Mouse (Mus musculus) midbrain, embryonic 14.5 days (tissue): Measurements from ENCODE around the gene Lpar1. TPM values are rescaled to one million over a fixed set of nuclear protein-coding genes. Genes with fewer than 3 reads are reported as not detected.

Experiments
- ATAC-seq: fragments of 200-750 bp; cut with Nextera tagmentation; 2 replicates; pipeline ENCODE4 v1.8.0; 2017; ENCODE audit warnings: moderate number of reproducible peaks, moderate library complexity; ENCODE audit not compliant: low FRiP score, low TSS enrichment
- DNase-seq: peaks from one replicate; pipeline ENCODE4 v3.0.0-alpha.2; 2015
- H3K27ac ChIP-seq: fragments of 300-500 bp; sonication (generic); replicated peaks from 2 replicates; pipeline ENCODE4 v1.5.1; 2014; ENCODE audit warnings: mild to moderate bottlenecking, low read depth, low read length, moderate library complexity
- H3K27me3 ChIP-seq: fragments of 300-500 bp; sonication (generic); 2 replicates; pipeline ENCODE4 v1.6.1; 2014; ENCODE audit warnings: low read length, control low read depth, mixed read lengths; ENCODE audit not compliant: control insufficient read depth, insufficient read depth
- H3K36me3 ChIP-seq: fragments of 300-500 bp; sonication (generic); 2 replicates; pipeline ENCODE4 v1.6.1; 2014; ENCODE audit warnings: low read length, control low read depth; ENCODE audit not compliant: control insufficient read depth, insufficient read depth
- H3K4me1 ChIP-seq: fragments of 300-500 bp; sonication (generic); 2 replicates; pipeline ENCODE4 v1.6.1; 2014; ENCODE audit warnings: mild to moderate bottlenecking, antibody characterized with exemption, low read length, control low read depth; ENCODE audit not compliant: control insufficient read depth, insufficient read depth
- H3K4me2 ChIP-seq: fragments of 300-500 bp; sonication (generic); 2 replicates; pipeline ENCODE4 v1.6.1; 2014; ENCODE audit warnings: mild to moderate bottlenecking, low read length, moderate library complexity
- H3K4me3 ChIP-seq: fragments of 300-500 bp; sonication (generic); replicated peaks from 2 replicates; pipeline ENCODE4 v1.5.1; 2014; ENCODE audit warnings: low read depth, low read length
- H3K9ac ChIP-seq: fragments of 300-500 bp; sonication (generic); replicated peaks from 2 replicates; pipeline ENCODE4 v1.6.1; 2014; ENCODE audit warnings: mild to moderate bottlenecking, low read length, moderate library complexity
- H3K9me3 ChIP-seq: fragments of 300-500 bp; sonication (generic); 2 replicates; pipeline ENCODE4 v1.6.1; 2016; ENCODE audit warnings: low read length, control low read depth, mixed read lengths; ENCODE audit not compliant: control insufficient read depth
- WGBS: fragments of 180-500 bp; shearing (Covaris S2); extraction: QIAGEN DNeasy Blood & Tissue Kit; methylation state at CpG from one replicate; pipeline ENCODE4 v1.1.7; 2014; 5-methylcytosine and 5-hydroxymethylcytosine counted together
- polyA plus RNA-seq: library from polyadenylated mRNA; unstranded; fragments of >200 nt; fragmentation: Nextera tagmentation; extraction: Ambion mirVana; gene quantifications from 2 replicates; pipeline ENCODE4 v1.2.1, GENCODE M21; 2014

The Lpar1 gene
- polyA plus RNA-seq, 1 experiment from 2014 or later: 20.6 TPM

DNA sequence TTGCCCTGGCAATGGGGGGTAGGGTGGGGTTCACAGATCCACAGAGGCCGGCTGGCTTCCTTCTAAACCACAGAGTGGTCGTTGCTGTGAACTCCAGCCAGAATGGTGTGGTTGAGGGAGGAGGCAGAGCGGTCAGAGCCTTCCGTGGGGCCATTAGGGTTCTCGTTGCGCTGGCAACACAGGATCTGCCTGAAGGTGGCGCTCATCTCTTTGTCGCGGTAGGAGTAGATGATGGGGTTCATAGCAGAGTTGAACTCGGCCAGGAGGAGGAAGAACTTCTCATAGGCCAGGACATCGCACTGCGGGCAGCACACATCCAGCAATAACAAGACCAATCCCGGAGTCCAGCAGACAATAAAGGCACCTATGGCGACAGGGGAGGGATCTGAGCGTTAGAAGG, 116.4 kb downstream of the Lpar1 start:
- Histone ChIP-seq H3K36me3 (no peaks in the 10 kb centered on the region), H3K27ac (no peak overlapping the region), H3K4me1 (no peaks in the 10 kb centered on the region), H3K27me3 (no peaks in the 10 kb centered on the region), H3K4me2 (no peak overlapping the region), H3K9me3 (no peaks in the 10 kb centered on the region), H3K9ac (no peak overlapping the region), H3K4me3 (no peak overlapping the region)
- no peak for ATAC-seq
- 85% methylated on average over 15 of the region's 15 CpGs for WGBS
- no peak for DNase-seq

- H3K27me3 ChIP-seq: no peaks in the 10 kb centered on the region
- H3K36me3 ChIP-seq: no peaks in the 10 kb centered on the region
- WGBS: 89% methylated on average over 9 of the region's 9 CpGs
- no peak overlapping the region for H3K9ac ChIP-seq
- H3K9me3 ChIP-seq: no peaks in the 10 kb centered on the region
- H3K4me1 ChIP-seq: no peaks in the 10 kb centered on the region
- H3K27ac ChIP-seq: no peak overlapping the region
- DNase-seq: no peak
- no peak overlapping the region for H3K4me3 ChIP-seq
- no peak for ATAC-seq
- H3K4me2 ChIP-seq: no peak overlapping the region
These were observed 130.3 kb downstream of the Lpar1 start for GRCm38 (mm10) chr4:58423276-58423930.

- Histone ChIP-seq H3K4me2 (no peak overlapping the region), H3K4me3 (no peak overlapping the region), H3K4me1 (no peaks in the 10 kb centered on the region), H3K36me3 (no peaks in the 10 kb centered on the region), H3K27me3 (no peaks in the 10 kb centered on the region), H3K9ac (no peak overlapping the region), H3K27ac (no peak overlapping the region), H3K9me3 (no peaks in the 10 kb centered on the region)
- no peak for DNase-seq
- 57% methylated on average over 5 of the region's 5 CpGs for WGBS
- ATAC-seq: no peak
These were observed 134.5 kb downstream of the Lpar1 start for GRCm38 (mm10) chr4:58419225-58419624.

DNA sequence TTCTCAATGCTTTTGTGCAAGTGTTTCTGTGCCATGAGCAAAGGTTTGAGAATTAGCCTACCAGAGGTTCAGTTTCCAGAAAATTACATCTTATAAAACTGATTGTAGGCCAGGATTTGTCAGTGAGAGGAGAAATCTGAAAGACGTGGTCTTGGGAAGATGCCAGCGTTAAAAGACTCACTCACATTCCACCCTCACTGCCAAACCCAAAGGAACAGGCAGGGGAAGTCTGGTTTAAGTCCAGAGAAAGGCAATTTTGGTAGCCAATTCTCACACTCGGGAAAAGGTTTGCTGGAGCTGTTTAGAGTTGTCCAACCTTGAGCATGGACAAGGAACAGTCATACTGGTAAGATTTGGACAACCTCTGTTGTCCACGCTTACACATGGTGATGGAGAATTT, 136.4 kb downstream of the Lpar1 start:
- no peaks in the 10 kb centered on the region for H3K36me3 ChIP-seq
- no peaks in the 10 kb centered on the region for H3K27me3 ChIP-seq
- no peak overlapping the region for H3K4me3 ChIP-seq
- H3K9me3 ChIP-seq: no peaks in the 10 kb centered on the region
- no peak overlapping the region for H3K27ac ChIP-seq
- no peaks in the 10 kb centered on the region for H3K4me1 ChIP-seq
- 85% methylated on average over 4 of the region's 4 CpGs for WGBS
- ATAC-seq (no peak), DNase-seq (no peak)
- no peak overlapping the region for H3K9ac ChIP-seq
- no peak overlapping the region for H3K4me2 ChIP-seq

DNA sequence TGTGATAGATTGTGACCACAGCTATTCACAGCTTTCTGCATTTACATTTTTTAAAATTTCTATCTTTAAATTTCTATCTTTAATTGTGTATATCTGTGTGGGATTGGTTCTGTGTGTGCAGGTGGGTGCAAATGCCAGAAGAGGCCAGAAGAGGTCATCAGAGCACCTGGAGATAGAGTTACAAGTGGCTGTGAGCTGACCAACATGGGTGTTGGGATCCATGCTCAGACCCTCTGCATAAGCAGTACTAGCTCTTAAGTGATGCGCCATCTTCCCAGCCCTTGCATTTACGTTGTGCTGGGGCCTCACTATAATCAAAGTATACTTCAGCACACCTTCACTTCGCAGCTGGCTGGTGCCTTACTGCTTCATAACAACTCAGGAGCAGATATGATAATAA, 138.2 kb downstream of the Lpar1 start:
- no peak for ATAC-seq
- no peak overlapping the region for H3K27ac ChIP-seq
- no peak overlapping the region for H3K4me2 ChIP-seq
- H3K4me3 ChIP-seq: no peak overlapping the region
- 90% methylated on average over 3 of the region's 3 CpGs for whole genome bisulfite sequencing
- DNase-seq: no peak
- no peaks in the 10 kb centered on the region for H3K9me3 ChIP-seq
- H3K27me3 ChIP-seq: no peaks in the 10 kb centered on the region
- no peaks in the 10 kb centered on the region for H3K4me1 ChIP-seq
- no peaks in the 10 kb centered on the region for H3K36me3 ChIP-seq
- no peak overlapping the region for H3K9ac ChIP-seq

DNA sequence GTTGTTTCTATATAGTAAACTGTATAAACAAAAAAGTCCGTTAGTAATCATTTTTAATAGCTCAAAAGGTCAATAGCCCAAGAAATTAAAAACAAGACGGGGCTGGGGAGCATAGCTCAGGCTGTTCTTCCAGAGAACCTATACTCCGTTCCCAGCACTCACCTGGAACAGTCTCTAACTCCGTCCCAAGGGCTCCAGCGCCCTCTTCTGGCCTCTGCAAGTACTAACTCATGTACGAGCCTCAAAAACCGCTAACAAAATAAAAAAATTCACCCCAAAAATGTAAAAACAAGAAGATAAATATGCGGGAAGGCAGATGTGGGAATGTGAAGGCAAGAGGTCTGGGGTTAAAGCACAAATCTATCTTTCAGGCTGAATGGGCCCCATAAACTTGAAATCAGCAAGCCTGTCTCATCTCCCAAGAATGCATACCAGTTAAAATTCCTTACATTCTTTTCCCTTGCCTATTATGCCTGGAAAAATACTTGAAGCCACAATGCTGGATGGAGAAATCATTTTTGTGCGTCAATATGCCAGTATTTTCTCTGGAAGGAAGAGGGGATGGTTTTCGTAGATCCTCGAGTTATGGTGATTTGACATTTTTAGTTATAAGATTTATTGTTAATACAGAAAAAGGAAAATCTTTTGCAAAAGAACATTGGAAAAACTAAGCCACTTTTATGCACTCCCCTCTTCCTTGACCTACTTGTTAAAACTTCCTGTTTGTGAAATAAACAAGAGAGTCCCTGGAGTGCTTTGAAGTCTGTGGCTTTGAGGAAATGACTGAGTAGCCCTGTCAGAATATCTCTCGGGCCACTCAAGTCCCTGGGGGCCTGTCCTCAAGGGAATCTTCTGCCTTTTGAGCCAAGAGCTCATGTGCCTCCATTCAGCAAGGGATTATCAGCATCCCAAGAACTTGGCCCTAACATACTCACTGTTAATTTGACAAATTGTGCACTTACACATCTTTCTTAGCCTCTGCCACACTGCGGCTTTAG, 140.2 kb downstream of the Lpar1 start:
- Histone ChIP-seq H3K4me3 (no peak overlapping the region), H3K27me3 (no peaks in the 10 kb centered on the region), H3K9me3 (no peaks in the 10 kb centered on the region), H3K9ac (no peak overlapping the region), H3K36me3 (no peaks in the 10 kb centered on the region), H3K4me2 (no peak overlapping the region), H3K4me1 (no peaks in the 10 kb centered on the region), H3K27ac (no peak overlapping the region)
- DNase-seq: peak; percentile 8
- ATAC-seq: no peak
- WGBS: 86% methylated on average over 13 of the region's 13 CpGs

DNA sequence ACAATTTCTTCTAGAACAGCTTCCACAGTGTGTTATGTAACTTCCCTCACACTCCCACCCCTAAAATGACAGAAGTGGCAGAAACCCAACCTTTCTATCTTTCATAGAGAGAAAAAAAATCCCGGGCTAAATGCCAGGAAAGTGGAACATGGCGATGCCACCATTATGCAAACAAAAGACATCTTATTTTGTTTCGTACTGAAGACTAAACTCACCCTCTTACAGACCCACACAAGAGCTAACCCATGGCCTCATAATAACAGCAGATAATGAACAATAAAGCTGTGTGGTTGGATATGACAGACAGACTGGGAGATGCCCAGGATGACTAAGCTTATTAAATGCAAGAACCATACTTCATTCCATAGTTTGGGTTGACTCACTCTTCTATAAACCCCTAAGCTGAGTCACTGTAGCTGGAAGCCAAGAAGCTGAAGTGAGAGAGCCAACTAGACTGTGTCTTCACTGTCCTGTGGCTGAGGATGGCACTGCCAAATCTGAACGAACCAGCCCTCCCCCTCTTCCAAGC, 151.7 kb downstream of the Lpar1 start:
- no peak overlapping the region for H3K4me3 ChIP-seq
- no peak for ATAC-seq

DNA sequence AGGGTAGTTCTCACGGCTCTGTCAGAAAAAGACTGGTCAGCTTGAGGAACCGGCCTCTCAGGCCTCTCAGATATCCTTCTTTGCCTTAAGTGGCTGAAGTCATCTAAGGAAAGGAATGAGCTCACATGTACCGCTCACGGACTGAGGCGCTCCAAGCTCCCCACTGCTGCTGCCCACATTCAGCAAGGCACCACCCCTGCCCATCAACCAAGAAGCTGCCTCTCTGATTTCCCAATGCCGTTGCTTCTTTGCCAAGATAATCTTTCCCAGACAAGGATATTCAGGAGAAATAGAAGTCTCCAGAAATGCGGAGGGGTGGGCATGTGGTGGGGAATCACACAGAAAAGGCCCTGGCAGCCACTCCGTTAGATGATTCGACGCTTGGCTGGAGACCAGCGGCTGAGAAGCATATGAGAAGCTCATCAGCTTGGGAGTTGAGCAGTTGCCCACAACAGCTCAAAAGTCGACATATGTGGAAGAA, 152.8 kb downstream of the Lpar1 start:
- H3K36me3 ChIP-seq: no peaks in the 10 kb centered on the region
- no peak for ATAC-seq
- H3K4me3 ChIP-seq: no peak overlapping the region
- H3K27ac ChIP-seq: no peak overlapping the region
- 95% methylated on average over 12 of the region's 12 CpGs for WGBS
- no peaks in the 10 kb centered on the region for H3K4me1 ChIP-seq
- no peaks in the 10 kb centered on the region for H3K27me3 ChIP-seq
- DNase-seq: no peak
- H3K9me3 ChIP-seq: no peaks in the 10 kb centered on the region
- no peak overlapping the region for H3K9ac ChIP-seq
- no peak overlapping the region for H3K4me2 ChIP-seq

More for the DNA sequence above, 151.7 kb downstream of the Lpar1 start:
- Histone ChIP-seq H3K4me2 (no peak overlapping the region), H3K9me3 (no peaks in the 10 kb centered on the region), H3K27ac (no peak overlapping the region), H3K36me3 (no peaks in the 10 kb centered on the region), H3K27me3 (no peaks in the 10 kb centered on the region), H3K9ac (no peak overlapping the region), H3K4me1 (no peaks in the 10 kb centered on the region)
- DNase-seq: no peak
- WGBS: 82% methylated on average over 4 of the region's 4 CpGs
